Mouse (Mus musculus) kidney, embryonic 16.5 days (tissue): ENCODE results near the gene Ss18l1. TPM values are rescaled to one million over a fixed set of nuclear protein-coding genes. Genes with fewer than 3 reads are reported as not detected.

Experiments
- ATAC-seq: fragments of 200-750 bp; cut with Nextera tagmentation; 2 replicates; pipeline ENCODE4 v1.8.0; 2017; ENCODE audit warnings: moderate TSS enrichment; ENCODE audit not compliant: low FRiP score, low TSS enrichment
- H3K27ac ChIP-seq: fragments of 300-500 bp; sonication (generic); 2 replicates; pipeline ENCODE4 v1.5.1; 2014; ENCODE audit warnings: low read length
- H3K27me3 ChIP-seq: fragments of 300-500 bp; sonication (generic); 2 replicates; pipeline ENCODE4 v1.6.1; 2014; ENCODE audit warnings: low read length, control low read depth, mixed read lengths; ENCODE audit not compliant: insufficient read depth
- H3K36me3 ChIP-seq: fragments of 300-500 bp; sonication (generic); 2 replicates; pipeline ENCODE4 v1.6.1; 2014; ENCODE audit warnings: low read length, control low read depth, mixed read lengths; ENCODE audit not compliant: insufficient read depth
- H3K4me1 ChIP-seq: fragments of 300-500 bp; sonication (generic); 2 replicates; pipeline ENCODE4 v1.6.1; 2014; ENCODE audit warnings: low read length, control low read depth, mixed read lengths; ENCODE audit not compliant: insufficient read depth
- H3K4me2 ChIP-seq: fragments of 300-500 bp; sonication (generic); replicated peaks from 2 replicates; pipeline ENCODE4 v1.6.1; 2014; ENCODE audit warnings: low read depth, low read length
- H3K4me3 ChIP-seq: fragments of 300-500 bp; sonication (generic); 2 replicates; pipeline ENCODE4 v1.5.1; 2014; ENCODE audit warnings: mild to moderate bottlenecking, low read length
- H3K9ac ChIP-seq: fragments of 300-500 bp; sonication (generic); replicated peaks from 2 replicates; pipeline ENCODE4 v1.6.1; 2014; ENCODE audit warnings: low read length
- H3K9me3 ChIP-seq: fragments of 300-500 bp; sonication (generic); 2 replicates; pipeline ENCODE4 v1.6.1; 2016; ENCODE audit warnings: low read length, control low read depth
- whole genome bisulfite sequencing: fragments of 180-500 bp; shearing (Covaris S2); extraction: QIAGEN DNeasy Blood & Tissue Kit; methylation state at CpG from one replicate; pipeline ENCODE4 v1.1.7; 2014; 5-methylcytosine and 5-hydroxymethylcytosine counted together
- polyA plus RNA-seq: library from polyadenylated mRNA; unstranded; fragments of >200 nt; fragmentation: Nextera tagmentation; extraction: Ambion mirVana; gene quantifications from 2 replicates; pipeline ENCODE4 v1.2.1, GENCODE M21; 2015

Gene Ss18l1
- polyA plus RNA-seq: 7.0 and 7.4 TPM in 2 replicates

GRCm38 (mm10) chr2:180042256-180042857 lies at the start of gene Ss18l1, which contains the start of gene Psma7:
TSS of gene Ss18l1 (plus strand) at chr2:180042509.
TSS of gene Psma7 (minus strand) at chr2:180042433.
- Histone ChIP-seq H3K27me3 (no peaks in the 10 kb centered on the region), H3K27ac (peak within 1 kb of the TSS; percentile 92), H3K4me3 (peak within 1 kb of the TSS; percentile 98), H3K4me1 (peaks cover 35% of the 10 kb centered on the region), H3K9me3 (no peaks in the 10 kb centered on the region; the same call in 1 of the 2 replicates), H3K36me3 (peaks cover 17% of the 10 kb centered on the region), H3K4me2 (peak within 1 kb of the TSS; percentile 91), H3K9ac (peak within 1 kb of the TSS; percentile 93)
- peak; percentile 96 for ATAC-seq
- under 1% methylated on average over 74 of the region's 78 CpGs for WGBS

- Histone ChIP-seq H3K27ac (no peak overlapping the region), H3K4me3 (no peak overlapping the region), H3K9me3 (no peaks in the 10 kb centered on the region), H3K27me3 (no peaks in the 10 kb centered on the region), H3K4me2 (no peak overlapping the region), H3K36me3 (no peaks in the 10 kb centered on the region), H3K9ac (no peak overlapping the region), H3K4me1 (no peaks in the 10 kb centered on the region)
- whole genome bisulfite sequencing: 81% methylated on average over 5 of the region's 5 CpGs
- ATAC-seq: no peak
Observed at GRCm38 (mm10) chr2:179993071-179993470, 49.2 kb upstream of the Ss18l1 start.

GRCm38 (mm10) chr2:179998431-179998830 lies 43.9 kb upstream of the Ss18l1 start:
- Histone ChIP-seq H3K27me3 (no peaks in the 10 kb centered on the region), H3K4me2 (no peak overlapping the region), H3K4me3 (no peak overlapping the region), H3K9me3 (no peaks in the 10 kb centered on the region), H3K27ac (no peak overlapping the region), H3K9ac (no peak overlapping the region), H3K4me1 (no peaks in the 10 kb centered on the region), H3K36me3 (no peaks in the 10 kb centered on the region)
- 67% methylated on average over 4 of the region's 4 CpGs for WGBS
- no peak for ATAC-seq

GRCm38 (mm10) chr2:180001635-180002034 lies 40.7 kb upstream of the Ss18l1 start:
- H3K36me3 ChIP-seq: no peaks in the 10 kb centered on the region
- 89% methylated on average over 9 of the region's 9 CpGs for WGBS
- ATAC-seq: no peak
- H3K27ac ChIP-seq: no peak overlapping the region
- no peaks in the 10 kb centered on the region for H3K27me3 ChIP-seq
- H3K4me2 ChIP-seq: no peak overlapping the region
- H3K4me1 ChIP-seq: no peaks in the 10 kb centered on the region
- no peak overlapping the region for H3K4me3 ChIP-seq
- no peak overlapping the region for H3K9ac ChIP-seq
- no peaks in the 10 kb centered on the region for H3K9me3 ChIP-seq

GRCm38 (mm10) chr2:180005656-180006351 lies 36.5 kb upstream of the Ss18l1 start:
- no peak for ATAC-seq
- no peak overlapping the region for H3K4me3 ChIP-seq
- H3K36me3 ChIP-seq: no peaks in the 10 kb centered on the region
- no peaks in the 10 kb centered on the region for H3K4me1 ChIP-seq
- H3K27me3 ChIP-seq: 0 out of 2 replicates have a peak, but pooled peaks cover 3% of the 10 kb centered on the region
- H3K27ac ChIP-seq: no peak overlapping the region
- peaks cover 4% of the 10 kb centered on the region; the same call in 1 of the 2 replicates for H3K9me3 ChIP-seq
- WGBS: 64% methylated on average over 5 of the region's 5 CpGs
- H3K9ac ChIP-seq: no peak overlapping the region
- no peak overlapping the region for H3K4me2 ChIP-seq

GRCm38 (mm10) chr2:180006352-180007017 lies 35.8 kb upstream of the Ss18l1 start:
- WGBS: 55% methylated on average over 8 of the region's 9 CpGs
- no peak for ATAC-seq
- H3K4me1 ChIP-seq: no peaks in the 10 kb centered on the region
- H3K4me2 ChIP-seq: no peak overlapping the region
- no peak overlapping the region for H3K27ac ChIP-seq
- H3K4me3 ChIP-seq: no peak overlapping the region
- H3K27me3 ChIP-seq: 0 out of 2 replicates have a peak, but pooled peaks cover 3% of the 10 kb centered on the region
- no peak overlapping the region for H3K9ac ChIP-seq
- H3K36me3 ChIP-seq: no peaks in the 10 kb centered on the region
- H3K9me3 ChIP-seq: peaks cover 4% of the 10 kb centered on the region; the same call in 1 of the 2 replicates

GRCm38 (mm10) chr2:180010686-180011085 lies 31.6 kb upstream of the Ss18l1 start:
- 92% methylated on average over 7 of the region's 7 CpGs for WGBS
- Histone ChIP-seq H3K4me3 (no peak overlapping the region), H3K27ac (no peak overlapping the region), H3K27me3 (0 out of 2 replicates have a peak, but pooled peaks cover 3% of the 10 kb centered on the region), H3K4me1 (no peaks in the 10 kb centered on the region), H3K9ac (no peak overlapping the region), H3K36me3 (no peaks in the 10 kb centered on the region), H3K4me2 (no peak overlapping the region), H3K9me3 (peaks cover 4% of the 10 kb centered on the region; the same call in 1 of the 2 replicates)
- no peak for ATAC-seq

- Histone ChIP-seq H3K27me3 (0 out of 2 replicates have a peak, but pooled peaks cover 3% of the 10 kb centered on the region), H3K4me2 (no peak overlapping the region), H3K27ac (no peak overlapping the region), H3K9me3 (peaks cover 4% of the 10 kb centered on the region; the same call in 1 of the 2 replicates), H3K9ac (no peak overlapping the region), H3K36me3 (no peaks in the 10 kb centered on the region), H3K4me3 (no peak overlapping the region), H3K4me1 (no peaks in the 10 kb centered on the region)
- WGBS: 85% methylated on average over 6 of the region's 6 CpGs
- ATAC-seq: no peak
Observed at GRCm38 (mm10) chr2:180011370-180011769, 30.9 kb upstream of the Ss18l1 start.

- WGBS: 64% methylated on average over 7 of the region's 7 CpGs
- H3K27ac ChIP-seq: no peak overlapping the region
- no peaks in the 10 kb centered on the region for H3K36me3 ChIP-seq
- peaks cover 15% of the 10 kb centered on the region for H3K4me1 ChIP-seq
- H3K9ac ChIP-seq: no peak overlapping the region
- H3K4me3 ChIP-seq: no peak overlapping the region
- no peak for ATAC-seq
- peaks cover 4% of the 10 kb centered on the region; the same call in 1 of the 2 replicates for H3K9me3 ChIP-seq
- H3K4me2 ChIP-seq: no peak overlapping the region
- no peaks in the 10 kb centered on the region for H3K27me3 ChIP-seq
Observed at GRCm38 (mm10) chr2:180013686-180014085, 28.6 kb upstream of the Ss18l1 start.
